8 mouse cellular contexts compared by ENCODE assay signal in the genomic region with DNA sequence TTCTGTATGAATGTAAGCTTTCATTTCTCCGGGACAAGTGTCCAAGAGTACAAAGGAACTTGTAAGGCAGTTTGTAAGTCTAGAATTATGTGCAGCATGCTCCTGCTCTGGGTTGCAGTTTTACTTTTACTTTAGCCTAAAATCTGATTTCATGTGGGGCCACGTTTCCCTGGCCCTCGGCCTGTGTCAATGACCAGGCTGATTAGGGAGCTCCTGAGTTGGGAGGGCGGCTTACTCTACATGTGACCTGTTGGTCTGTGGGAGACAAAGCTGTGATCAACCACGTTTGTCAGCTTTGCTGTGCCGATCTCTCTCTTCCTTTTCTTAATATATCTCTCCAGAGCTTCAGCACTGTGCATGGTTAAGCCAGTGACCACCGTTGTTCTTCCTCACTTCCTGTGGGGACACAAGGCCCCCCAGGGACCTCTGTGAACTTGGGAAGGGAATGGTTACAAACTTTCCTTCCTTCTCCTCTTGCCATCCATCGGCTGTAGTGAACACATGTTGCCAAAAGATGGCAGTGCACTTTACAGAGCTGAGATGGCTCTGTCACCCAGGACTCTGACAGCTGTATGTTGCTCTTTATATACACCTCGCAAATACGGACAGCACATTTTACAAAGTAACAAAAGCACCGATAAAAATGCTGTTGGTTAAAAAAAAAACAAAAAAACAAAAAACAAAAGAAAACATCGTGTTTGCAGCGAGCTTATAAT. TPM values are rescaled to one million over a fixed set of nuclear protein-coding genes. Genes with fewer than 3 reads are reported as not detected.
DNase-seq lines count a peak whose midpoint lies in the region; ATAC-seq and TF ChIP-seq lines count a peak whose summit lies in the region.

No protein-coding gene starts in this region.

- H3K4me2 ChIP-seq in forebrain, embryonic 11.5 days (ENCODE audit: low read depth, low read length, severe bottlenecking): no peak overlapping the region
- no peak overlapping the region for H3K4me2 ChIP-seq in midbrain, embryonic 15.5 days

- no peaks in the 10 kb centered on the region for H3K27me3 ChIP-seq in forebrain, embryonic 11.5 days (ENCODE audit: control insufficient read depth, insufficient read depth, low read length)
- H3K27me3 ChIP-seq in forebrain, embryonic 10.5 days (ENCODE audit: poor library complexity, severe bottlenecking): no peaks in the 10 kb centered on the region
- no peaks in the 10 kb centered on the region; the same call in 1 of the 2 replicates for H3K27me3 ChIP-seq in midbrain, embryonic 15.5 days (replicated peaks)

- H3K9me3 ChIP-seq in forebrain, embryonic 11.5 days (ENCODE audit: control insufficient read depth, low read length): no peaks in the 10 kb centered on the region
- no peaks in the 10 kb centered on the region for H3K9me3 ChIP-seq in forebrain, embryonic 10.5 days
- no peaks in the 10 kb centered on the region for H3K9me3 ChIP-seq in midbrain, embryonic 15.5 days

- peak; percentile 49; the same call in 1 of the 2 replicates for ATAC-seq in forebrain, embryonic 11.5 days (replicated peaks; ENCODE audit: low FRiP score)
- peak; percentile 58 for ATAC-seq in midbrain, embryonic 15.5 days (replicated peaks)

- no peak for TF ChIP-seq POLR2A in embryonic fibroblast, embryonic 13.5 days (IDR thresholded peaks at IDR 0.05; ENCODE audit: low read depth, low read length)

- no peak for DNase-seq in forebrain, embryonic 11.5 days (ENCODE audit: low spot score)
- DNase-seq in forebrain, embryonic 10.5 days (ENCODE audit: extremely low spot score, low spot score): no peak
- peak; percentile 61 to 62 for DNase-seq in right cerebral cortex, postnatal 10 days (ENCODE audit: low spot score in 2 of 2)
- DNase-seq in right cerebral cortex, postnatal 4 days: no peak
- DNase-seq in kidney, postnatal 10 days: peak; percentile 71
- DNase-seq in c-Kit-positive CD71-positive TER-119-positive erythroid progenitor cells, embryonic 14.5 days (ENCODE audit: low spot score): no peak

- H3K4me1 ChIP-seq in forebrain, embryonic 11.5 days (replicated peaks; ENCODE audit: control insufficient read depth, insufficient read depth, low read length): peaks cover 6% of the 10 kb centered on the region; the same call in 1 of the 2 replicates
- H3K4me1 ChIP-seq in forebrain, embryonic 10.5 days: peaks cover 20% of the 10 kb centered on the region
- H3K4me1 ChIP-seq in embryonic fibroblast, embryonic 13.5 days (ENCODE audit: control insufficient read depth, insufficient read depth, low read length): peaks cover 5% of the 10 kb centered on the region
- H3K4me1 ChIP-seq in midbrain, embryonic 15.5 days: peaks cover 18% of the 10 kb centered on the region

- TF ChIP-seq CTCF in embryonic fibroblast, embryonic 13.5 days (IDR thresholded peaks at IDR 0.05; ENCODE audit: borderline replicate concordance, insufficient read depth, low read length): peak; percentile 44; the same call in 1 of the 2 replicates

- WGBS in forebrain, embryonic 11.5 days: 54% methylated on average over 13 of the region's 13 CpGs
- 60% methylated on average over 13 of the region's 13 CpGs for WGBS in forebrain, embryonic 10.5 days
- 53% methylated on average over 13 of the region's 13 CpGs for WGBS in midbrain, embryonic 15.5 days

- no peak overlapping the region for H3K4me3 ChIP-seq in forebrain, embryonic 11.5 days (ENCODE audit: low read depth, low read length)
- H3K4me3 ChIP-seq in forebrain, embryonic 10.5 days: no peak overlapping the region
- H3K4me3 ChIP-seq in embryonic fibroblast, embryonic 13.5 days (ENCODE audit: insufficient read depth, low read length): no peak overlapping the region
- no peak overlapping the region for H3K4me3 ChIP-seq in midbrain, embryonic 15.5 days

- no peak overlapping the region for H3K27ac ChIP-seq in forebrain, embryonic 11.5 days (ENCODE audit: low read depth, low read length)
- H3K27ac ChIP-seq in forebrain, embryonic 10.5 days: no peak overlapping the region
- no peak overlapping the region for H3K27ac ChIP-seq in embryonic fibroblast, embryonic 13.5 days (ENCODE audit: insufficient read depth, low read length)
- no peak overlapping the region for H3K27ac ChIP-seq in midbrain, embryonic 15.5 days

- no peaks in the 10 kb centered on the region for H3K36me3 ChIP-seq in forebrain, embryonic 11.5 days (ENCODE audit: control insufficient read depth, insufficient read depth, low read length)
- no peaks in the 10 kb centered on the region for H3K36me3 ChIP-seq in forebrain, embryonic 10.5 days (replicated peaks)
- H3K36me3 ChIP-seq in midbrain, embryonic 15.5 days (replicated peaks): no peaks in the 10 kb centered on the region

- H3K9ac ChIP-seq in forebrain, embryonic 11.5 days (ENCODE audit: low read length): no peak overlapping the region
- no peak overlapping the region for H3K9ac ChIP-seq in midbrain, embryonic 15.5 days

RNA-seq across cellular contexts. Expression of a gene that starts 41.7 kb away (rescaled TPM):
- 3.0 and 3.1 TPM in 2 replicates for polyA plus RNA-seq in forebrain, embryonic 11.5 days (2014; fragmentation: Nextera tagmentation; extraction: Ambion mirVana)
- polyA plus RNA-seq in forebrain, embryonic 10.5 days (2016; fragmentation: Nextera tagmentation; extraction: Ambion mirVana): 1.3 and 1.7 TPM in 2 replicates
- 6.2 and 6.6 TPM in 2 replicates for polyA plus RNA-seq in embryonic fibroblast, embryonic 13.5 days (2011; ENCODE audit: insufficient read length, low read depth, missing spikeins)
- 6.7 and 7.7 TPM in 2 replicates for polyA plus RNA-seq in midbrain, embryonic 15.5 days (2015; fragmentation: Nextera tagmentation; extraction: Ambion mirVana)

Comparison
In these comparisons a context has a peak if more than half of its experiments do, and no peak if none do; other contexts are left out.
1. DNase-seq: peak in right cerebral cortex, postnatal 10 days (2 of 2) and kidney, postnatal 10 days (single experiment); none in forebrain, embryonic 11.5 days (single experiment), forebrain, embryonic 10.5 days (single experiment), right cerebral cortex, postnatal 4 days (single experiment) and c-Kit-positive CD71-positive TER-119-positive erythroid progenitor cells, embryonic 14.5 days (single experiment).